Mouse (Mus musculus) cerebellum, adult 11 months (tissue): ENCODE measurements around the gene Dgkd.
"Not testable (repeated sequence)": the region's sequence is repeated elsewhere in the genome, so short reads cannot be mapped to it uniquely, and the experiment has no call there.

Experiments
- DNase-seq: peaks from one replicate; pipeline ENCODE4 v3.0.0; 2022

Dgkd gene

GRCm38 (mm10) chr1:87852892-87853600 lies at the start of gene Dgkd:
Dgkd (plus strand) TSS chr1:87853287.
- DNase-seq: peak; percentile 68

- DNase-seq: no peak
These were observed 49.5 kb upstream of the Dgkd start, which contains the start of gene Sag for GRCm38 (mm10) chr1:87803576-87803975. Sag (plus strand) TSS chr1:87803680.

- no peak for DNase-seq
These were observed 45.3 kb upstream of the Dgkd start for GRCm38 (mm10) chr1:87807751-87808150.

- no peak for DNase-seq
These were observed 41.7 kb upstream of the Dgkd start for GRCm38 (mm10) chr1:87811391-87811790.

GRCm38 (mm10) chr1:87812061-87812460 lies 41.0 kb upstream of the Dgkd start:
- no peak for DNase-seq

- no peak for DNase-seq
These were observed 39.9 kb upstream of the Dgkd start for GRCm38 (mm10) chr1:87813155-87813554.

- DNase-seq: peak; percentile 20
These were observed 39.4 kb upstream of the Dgkd start for GRCm38 (mm10) chr1:87813681-87814080.

- no peak for DNase-seq
These were observed 28.6 kb upstream of the Dgkd start for GRCm38 (mm10) chr1:87824420-87824995.

- DNase-seq: no peak
These were observed 27.8 kb upstream of the Dgkd start for GRCm38 (mm10) chr1:87825281-87825680.

- no peak for DNase-seq
These were observed 27.1 kb upstream of the Dgkd start for GRCm38 (mm10) chr1:87825991-87826390.

- no peak for DNase-seq
These were observed 26.6 kb upstream of the Dgkd start for GRCm38 (mm10) chr1:87826474-87826873.

- not testable (repeated sequence) for DNase-seq
These were observed 25.6 kb upstream of the Dgkd start for GRCm38 (mm10) chr1:87827476-87827875.

- no peak for DNase-seq
These were observed 24.9 kb upstream of the Dgkd start for GRCm38 (mm10) chr1:87828185-87828584.

GRCm38 (mm10) chr1:87828926-87829580 lies 24.0 kb upstream of the Dgkd start:
- no peak for DNase-seq

GRCm38 (mm10) chr1:87829621-87830211 lies 23.4 kb upstream of the Dgkd start:
- no peak for DNase-seq

- no peak for DNase-seq
These were observed 16.6 kb upstream of the Dgkd start for GRCm38 (mm10) chr1:87836453-87836852.

- no peak for DNase-seq
These were observed 16.1 kb upstream of the Dgkd start for GRCm38 (mm10) chr1:87837018-87837417.

GRCm38 (mm10) chr1:87840411-87841208 lies 12.5 kb upstream of the Dgkd start:
- DNase-seq: no peak

GRCm38 (mm10) chr1:87846801-87847474 lies 6.1 kb upstream of the Dgkd start:
- no peak for DNase-seq

- DNase-seq: no peak
These were observed 5.5 kb upstream of the Dgkd start for GRCm38 (mm10) chr1:87847475-87848168.

- DNase-seq: no peak
These were observed 4.7 kb upstream of the Dgkd start for GRCm38 (mm10) chr1:87848237-87848996.
